Mouse (Mus musculus) central nervous system, embryonic 11.5 days (tissue): ENCODE results near the gene Gm20890. TPM values are rescaled to one million over a fixed set of nuclear protein-coding genes. Genes with fewer than 3 reads are reported as not detected.

Source experiments
- polyA plus RNA-seq: library from polyadenylated mRNA; depleted of rRNA; stranded (reverse); fragments of >200 nt; gene quantifications from 2 replicates; pipeline ENCODE4 v1.2.3, GENCODE M21; 2012; rRNA removed

Gene Gm20890
- not detected in 2 replicates for polyA plus RNA-seq

DNA sequence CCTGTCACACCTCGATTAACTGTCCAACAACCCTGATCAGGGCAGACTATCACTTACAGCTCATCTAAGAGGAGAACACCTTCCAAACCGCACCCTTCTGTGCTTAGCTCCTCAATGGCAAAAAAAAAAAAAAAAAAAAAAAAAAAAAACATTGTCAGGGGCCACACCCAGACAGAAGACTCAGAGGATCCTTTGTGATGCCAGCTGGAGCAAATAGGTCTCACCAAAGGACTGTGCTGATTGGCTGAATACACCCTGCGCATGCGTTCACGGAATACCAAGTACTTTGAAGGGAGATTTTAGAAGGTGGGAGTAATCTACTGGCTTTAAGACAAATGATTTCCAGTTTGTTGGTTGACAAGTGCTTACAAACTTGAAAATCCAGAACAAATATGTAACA, at the start of gene Gm20890:
Gene Gm20890 (minus strand): TSS at position 101 of the 400 bp plus-strand sequence.

